Mouse (Mus musculus): ENCODE data around the gene Cd300lf.

Cd300lf gene

DNA sequence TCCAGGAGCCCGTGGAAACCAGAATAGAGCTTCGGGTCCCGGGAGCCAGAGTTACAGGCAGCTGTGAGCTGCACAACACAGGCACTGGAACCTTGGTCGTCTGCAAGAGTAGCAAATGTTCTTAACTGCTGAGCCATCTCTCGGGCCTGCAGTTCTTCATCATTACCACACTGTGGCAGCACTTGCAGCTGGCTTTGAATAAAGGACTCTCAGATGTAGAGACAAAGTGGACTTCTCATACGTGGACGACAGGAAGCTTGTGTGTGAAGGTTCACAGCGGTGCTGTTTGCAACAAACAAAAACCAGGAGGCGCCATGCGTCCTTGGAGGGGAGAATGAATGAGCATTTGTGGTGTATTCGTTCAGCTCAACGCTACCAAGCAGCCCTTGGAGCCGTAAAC lies 52.9 kb downstream of the Cd300lf start:
- POLR2A ChIA-PET: interaction anchor here in 3 of 4 experiments (0.7 to 1.6 kb wide), 11 partner anchors 8 to 196 kb away, joined by 3 to 9 read pairs (median 3); partner anchors contain the start of genes Fdxr (in 1 of the 3) and Rab37 (in 1 of the 3)

DNA sequence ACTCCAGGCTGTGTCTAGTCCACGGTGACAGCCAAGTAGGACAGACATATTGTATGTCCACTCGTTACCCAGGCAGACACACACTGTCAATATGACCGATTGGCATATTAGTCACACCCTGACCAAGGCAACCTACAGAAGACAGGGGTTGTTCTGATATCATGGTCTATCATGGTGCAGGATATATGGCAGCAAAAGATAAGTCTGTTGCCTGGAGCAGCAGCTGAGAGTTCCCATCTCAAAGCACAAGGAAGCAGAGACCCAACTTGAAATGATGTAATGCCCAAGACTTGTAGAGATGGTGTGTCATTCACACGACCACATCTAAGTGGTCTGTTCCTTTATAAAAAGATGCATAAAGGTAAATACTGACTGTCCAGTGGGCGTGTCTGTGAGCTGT lies 55.1 kb downstream of the Cd300lf start:
- ChIA-PET POLR2A (no interaction called here), CTCF (no interaction called here)

More for the DNA sequence above, 52.9 kb downstream of the Cd300lf start:
- CTCF ChIA-PET: interaction anchor here (0.6 to 7.0 kb wide), 67 partner anchors 8 to 891 kb away, joined by 3 to 174 read pairs (median 4); partner anchors contain the start of genes Slc9a3r1 (in 3 of the 4), Rab37 (in 2 of the 4), Cdr2l (in 1 of the 4) and Nat9 (in 1 of the 4)

DNA sequence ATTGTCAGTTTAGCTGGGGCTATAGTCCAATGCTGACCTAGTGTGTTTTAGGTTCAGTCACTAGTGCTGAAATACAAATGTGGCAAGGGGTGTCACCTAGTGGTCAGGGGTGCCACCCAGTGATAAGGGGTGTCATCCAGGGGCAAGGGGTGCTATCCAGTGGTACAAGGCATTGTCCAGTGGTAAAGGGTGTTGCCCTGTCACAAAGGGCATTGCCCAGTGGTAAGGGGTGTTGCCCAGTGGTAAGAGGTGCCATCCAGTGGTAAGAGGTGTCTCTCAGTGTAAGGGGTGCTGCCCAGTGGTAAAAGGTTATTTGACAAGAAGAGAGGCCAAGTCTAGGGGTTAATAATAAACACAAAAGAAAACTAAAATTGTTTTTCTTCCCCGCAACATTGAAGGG lies 56.4 kb downstream of the Cd300lf start:
- CTCF ChIA-PET: no interaction called here
- POLR2A ChIA-PET: no interaction called here

DNA sequence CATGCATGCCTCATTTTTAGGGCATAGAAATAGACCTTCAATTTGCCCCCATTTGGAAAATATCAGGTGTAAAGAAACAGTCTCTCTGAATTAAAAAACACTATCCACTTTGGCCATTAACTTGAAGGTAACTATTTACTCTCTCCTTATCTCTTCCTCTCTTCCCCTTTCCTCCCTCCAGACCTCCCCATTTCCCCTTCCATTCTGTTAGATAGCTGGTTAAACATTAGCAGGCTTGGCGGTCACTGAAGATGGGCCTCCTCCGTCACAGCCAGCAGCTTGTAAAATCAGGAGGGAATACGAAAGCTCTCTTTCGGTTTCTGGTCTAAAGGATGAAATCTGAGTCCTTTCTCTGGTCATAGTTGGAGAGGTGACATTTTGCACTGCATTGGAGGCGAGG lies 57.9 kb downstream of the Cd300lf start:
- ChIA-PET CTCF (no interaction called here), POLR2A (interaction anchor here in 1 of 4 experiments (0.6 kb wide), 1 partner anchor 564 kb away, joined by 3 read pairs; no protein-coding TSS in a partner anchor)

DNA sequence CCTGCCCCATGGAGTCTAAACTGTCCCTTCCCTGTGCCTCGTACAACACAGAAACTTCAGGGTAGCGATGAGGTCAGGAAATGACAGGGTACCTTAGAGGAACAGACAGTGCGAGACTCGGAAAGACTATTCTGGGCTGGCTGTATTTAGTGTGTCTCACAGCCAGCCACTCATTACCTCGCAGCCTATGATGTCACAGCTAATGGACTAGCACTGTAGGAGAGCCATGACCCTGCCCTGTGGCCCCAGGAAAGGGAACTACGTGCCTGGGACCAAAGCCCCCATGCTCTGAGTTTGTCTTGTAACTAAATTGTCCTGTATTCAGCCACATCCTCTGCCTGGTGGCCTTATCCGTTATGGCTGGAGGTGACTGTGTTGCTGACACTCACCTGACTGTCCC lies 58.4 kb downstream of the Cd300lf start:
- CTCF ChIA-PET: no interaction called here
- POLR2A ChIA-PET: interaction anchor here in 1 of 4 experiments (0.6 kb wide), 1 partner anchor 565 kb away, joined by 3 read pairs; no protein-coding TSS in a partner anchor

DNA sequence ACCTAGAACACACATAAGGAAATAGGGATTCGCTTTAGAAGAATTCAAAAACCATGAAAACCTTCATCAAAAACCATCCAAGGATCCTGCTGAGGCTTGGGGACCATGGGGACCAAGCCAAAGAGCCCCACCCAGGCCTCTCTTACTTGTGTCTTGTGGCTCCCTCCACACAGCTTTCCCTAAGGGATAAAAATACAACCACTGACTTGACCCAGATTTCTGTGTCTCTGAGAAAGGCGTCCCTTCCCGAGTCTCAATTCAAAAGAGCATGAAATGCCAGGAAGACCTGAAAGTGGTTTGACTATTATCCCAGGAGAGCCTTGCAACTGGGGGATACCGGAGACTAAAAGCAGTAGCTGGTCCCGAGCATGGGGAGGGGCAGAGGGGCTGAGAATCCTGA lies 60.8 kb downstream of the Cd300lf start:
- POLR2A ChIA-PET: interaction anchor here in 1 of 4 experiments (1.2 kb wide), 1 partner anchor 8 kb away, joined by 3 read pairs; no protein-coding TSS in a partner anchor
- CTCF ChIA-PET: no interaction called here

DNA sequence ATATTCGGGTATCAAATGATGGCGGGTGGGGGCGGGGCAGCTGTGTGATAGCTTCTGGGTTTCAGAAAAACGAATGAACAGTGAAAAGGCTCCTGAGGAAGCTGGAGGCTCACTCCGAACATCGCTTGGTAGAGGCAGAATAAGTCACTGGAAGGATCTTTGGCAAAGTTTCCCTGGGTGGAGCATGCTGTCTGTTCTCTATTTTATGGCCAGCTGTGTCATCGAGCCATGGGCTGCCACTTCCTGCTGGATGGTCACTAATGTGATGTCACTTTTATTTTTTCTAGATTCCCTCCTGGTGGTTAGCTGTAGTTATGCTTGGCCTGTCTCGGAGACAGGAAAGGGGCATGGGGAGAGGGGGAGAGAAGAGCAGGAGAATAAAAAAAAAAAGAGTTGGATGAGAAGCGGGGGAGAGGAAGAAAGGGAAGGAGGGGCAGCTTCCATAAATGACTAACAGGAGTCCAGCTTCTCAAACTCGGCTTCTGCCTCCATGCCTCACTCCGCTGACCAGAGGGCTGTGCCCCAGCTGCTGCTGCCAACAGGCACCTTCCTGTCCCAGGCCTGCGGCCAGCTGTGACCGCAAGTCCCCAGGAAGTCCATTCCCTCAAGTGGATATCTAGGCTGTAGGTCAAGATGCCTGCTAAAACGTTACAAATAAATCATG lies 62.0 kb downstream of the Cd300lf start:
- POLR2A ChIA-PET: interaction anchor here in 3 of 4 experiments (0.6 to 1.6 kb wide), 9 partner anchors 19 to 399 kb away, joined by 3 to 8 read pairs (median 4); partner anchors contain the start of gene Slc9a3r1 (in 1 of the 3)
- CTCF ChIA-PET: interaction anchor here (0.6 to 1.9 kb wide), 13 partner anchors 9 to 1605 kb away, joined by 3 to 20 read pairs (median 4); partner anchors contain the start of genes Fdxr (in 1 of the 4) and Rab37 (in 1 of the 4)

DNA sequence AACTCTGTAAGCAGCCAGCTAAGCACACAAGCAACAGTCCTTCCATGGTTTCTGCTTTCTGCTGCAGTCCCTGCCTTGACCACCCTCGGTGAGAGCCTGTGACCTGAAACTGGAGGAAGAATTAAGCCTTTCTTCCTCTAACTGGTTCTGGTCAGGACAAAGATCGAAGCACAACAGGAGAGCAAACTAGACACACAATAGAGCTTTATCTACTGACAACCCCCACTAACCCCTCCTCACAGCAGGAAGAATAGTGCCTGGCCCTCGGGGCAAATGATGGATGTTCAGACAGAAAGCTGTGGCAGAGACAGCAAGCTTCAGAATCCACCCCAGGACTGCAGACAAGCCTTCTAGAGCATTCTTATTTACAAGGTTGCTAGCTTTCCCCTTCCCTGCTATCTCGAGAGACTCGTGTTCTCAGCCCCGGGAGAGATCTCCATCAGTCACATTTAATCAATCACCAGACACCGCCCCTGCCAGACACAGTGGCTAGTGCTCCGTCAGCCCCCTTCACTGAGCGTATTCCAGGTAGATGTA lies 62.7 kb downstream of the Cd300lf start:
- POLR2A ChIA-PET: interaction anchor here in 3 of 4 experiments (0.6 to 1.6 kb wide), 10 partner anchors 19 to 398 kb away, joined by 3 to 8 read pairs (median 4); partner anchors contain the start of gene Slc9a3r1 (in 1 of the 3)
- CTCF ChIA-PET: interaction anchor here (0.6 to 1.9 kb wide), 12 partner anchors 10 to 326 kb away, joined by 3 to 20 read pairs (median 4); partner anchors contain the start of genes Fdxr (in 1 of the 4) and Rab37 (in 1 of the 4)

DNA sequence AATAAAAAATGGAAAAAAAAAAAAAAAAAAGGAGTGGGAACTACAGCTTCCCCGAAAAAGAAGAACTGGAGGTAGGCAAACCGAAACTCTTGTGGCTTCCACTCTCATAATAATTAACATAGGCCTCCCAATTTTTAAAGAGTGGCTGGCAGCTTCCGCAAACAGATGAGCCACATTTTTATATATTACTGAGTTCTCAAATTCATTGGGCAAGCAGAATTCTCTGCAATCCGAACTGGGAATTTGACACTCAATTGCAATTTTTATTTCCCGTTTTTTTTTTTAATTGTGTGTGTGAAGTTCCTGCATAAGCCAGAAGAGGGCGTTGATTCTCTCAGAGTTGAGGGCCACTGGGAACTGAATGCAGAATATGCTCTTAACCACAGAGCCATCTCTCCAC lies 67.0 kb downstream of the Cd300lf start:
- ChIA-PET CTCF (interaction anchor here in 1 of 4 experiments (0.6 to 1.9 kb wide), 5 partner anchors 14 to 87 kb away, joined by 3 to 10 read pairs (median 4); no protein-coding TSS in a partner anchor), POLR2A (interaction anchor here in 1 of 4 experiments (1.0 kb wide), 1 partner anchor 615 kb away, joined by 3 read pairs; no protein-coding TSS in a partner anchor)
